Mouse (Mus musculus) hindlimb bud, embryonic 11.5 days (tissue): ENCODE data around the gene Ccdc130.

Source experiments
- DNase-seq: peaks from one replicate; pipeline ENCODE4 v3.0.0-alpha.2; 2012; ENCODE audit warnings: low read depth, low spot score; ENCODE audit errors: extremely low spot score

Ccdc130 gene

GRCm38 (mm10) chr8:84237542-84238229 lies 32.5 kb downstream of the Ccdc130 start:
- DNase-seq, result no peak

- DNase-seq, result peak; percentile 100
Observed at GRCm38 (mm10) chr8:84236998-84237473, 33.1 kb downstream of the Ccdc130 start, which contains the start of gene Zswim4. TSS of gene Zswim4 (minus strand) at chr8:84237055.

DNA sequence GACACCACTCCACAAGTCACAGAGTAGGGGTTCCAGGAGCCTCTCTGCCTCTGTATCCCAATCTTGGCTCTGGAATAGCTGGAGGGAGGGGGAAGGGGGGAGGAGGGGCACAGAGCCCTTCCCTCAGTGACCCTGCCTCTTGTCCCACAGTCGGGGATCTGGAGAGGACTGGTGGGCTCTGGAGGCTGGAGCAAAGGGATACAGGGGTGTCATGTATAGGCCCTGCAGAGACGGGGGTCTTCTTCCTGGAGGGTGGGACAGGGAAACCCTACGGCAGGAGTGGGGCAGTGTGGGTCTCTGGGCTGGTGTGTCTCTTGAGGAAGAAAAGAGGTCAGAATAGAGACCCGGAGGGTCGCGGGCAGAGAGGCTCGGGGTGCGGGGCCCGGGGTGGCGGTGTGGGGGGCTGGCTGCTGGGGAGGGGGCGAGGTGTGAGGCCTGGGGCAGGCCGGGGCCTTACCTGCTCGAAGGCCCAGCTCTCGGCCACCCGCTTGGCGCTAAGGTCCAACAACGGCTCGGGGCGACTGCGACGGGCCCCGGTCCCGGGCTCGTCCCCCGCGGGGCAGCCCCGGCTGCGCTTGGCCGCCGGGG lies 33.7 kb downstream of the Ccdc130 start:
- no peak for DNase-seq

DNA sequence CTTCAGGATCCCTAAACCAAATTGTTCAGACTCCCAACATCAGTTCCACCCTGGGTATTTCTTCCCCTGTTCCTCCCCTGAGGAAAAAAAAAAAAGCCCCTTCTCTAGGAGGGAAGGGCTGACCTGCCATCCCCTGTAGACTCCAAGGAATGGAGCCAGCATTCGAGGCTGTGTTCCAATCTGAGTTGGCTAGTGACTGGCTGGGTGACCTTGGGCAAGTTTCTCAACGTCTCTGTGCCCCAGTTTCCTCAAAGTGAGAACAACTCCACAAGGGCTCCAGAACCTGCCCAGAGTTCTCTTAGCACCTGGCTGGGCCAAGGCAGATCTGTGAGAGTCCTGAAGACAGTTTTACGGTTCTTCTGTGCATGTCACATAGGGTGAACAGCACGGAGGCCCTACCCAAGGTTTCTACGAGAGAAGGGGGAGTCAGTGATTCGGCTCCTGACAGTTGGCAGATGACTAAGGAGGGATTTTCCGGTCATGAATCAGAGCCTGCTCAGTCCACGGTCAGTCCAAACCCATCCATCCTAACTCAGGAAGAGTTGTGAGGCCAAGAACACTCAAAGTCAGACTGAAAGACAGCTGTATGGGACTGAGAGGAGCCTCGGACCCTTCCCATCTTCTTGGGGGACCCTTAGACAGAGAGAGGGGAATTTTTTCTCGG lies 34.3 kb downstream of the Ccdc130 start:
- DNase-seq, result no peak

DNA sequence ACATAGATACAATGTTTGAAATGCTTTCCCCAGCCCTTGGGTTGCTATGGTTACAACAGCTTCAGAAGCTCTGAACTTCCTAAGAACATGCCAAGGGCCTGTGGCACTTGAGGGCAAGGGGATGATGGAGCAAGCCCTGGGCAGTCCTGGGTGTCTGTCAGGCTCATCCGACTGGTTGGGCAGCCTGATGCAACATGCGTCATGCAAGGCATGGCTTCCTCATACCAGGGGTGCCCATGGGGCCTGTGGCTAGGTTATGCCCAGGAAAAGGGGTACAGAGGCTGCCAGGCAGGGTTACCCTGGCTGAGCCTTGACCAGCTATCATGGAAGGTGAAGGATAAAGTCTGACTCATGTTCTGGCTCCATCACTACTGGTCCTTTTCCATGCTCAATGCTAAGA lies 37.1 kb downstream of the Ccdc130 start:
- no peak for DNase-seq

- no peak for DNase-seq
Observed at GRCm38 (mm10) chr8:84230735-84231134, 39.4 kb downstream of the Ccdc130 start.

DNA sequence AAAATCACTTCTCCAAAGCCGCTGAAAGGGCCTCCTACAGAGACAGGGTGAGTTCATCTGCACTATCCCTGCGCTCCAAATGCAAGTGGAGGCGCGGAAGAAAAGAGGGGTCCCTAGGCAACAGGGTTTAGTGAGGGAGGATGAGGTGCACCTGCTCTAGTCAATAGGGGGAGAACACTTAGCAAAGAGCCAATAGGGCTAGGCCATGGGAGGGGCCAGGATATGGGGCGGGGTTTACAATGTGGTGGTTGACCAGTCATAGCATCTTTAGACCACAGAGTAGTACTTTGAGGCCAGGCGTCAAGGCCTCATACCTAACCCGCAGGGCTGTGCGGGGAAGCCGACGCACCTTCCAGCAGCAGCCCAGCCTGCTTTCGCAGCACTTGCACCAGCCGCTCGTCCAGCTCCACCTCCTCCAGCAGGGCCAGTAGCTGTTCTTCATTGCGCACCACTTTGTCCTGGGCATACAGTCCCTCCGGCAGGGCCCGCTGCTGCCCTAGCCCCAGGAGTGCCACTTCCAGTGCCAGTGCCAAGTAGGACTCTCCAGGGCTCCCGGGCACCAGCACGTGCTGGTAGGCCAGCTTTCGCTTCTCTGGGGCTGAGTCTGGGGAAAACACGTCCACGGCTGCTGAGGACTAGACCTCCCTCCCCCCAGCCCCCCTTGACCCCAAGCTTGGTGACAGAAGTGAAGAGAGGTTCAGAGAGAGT lies 46.7 kb downstream of the Ccdc130 start:
- no peak for DNase-seq

DNA sequence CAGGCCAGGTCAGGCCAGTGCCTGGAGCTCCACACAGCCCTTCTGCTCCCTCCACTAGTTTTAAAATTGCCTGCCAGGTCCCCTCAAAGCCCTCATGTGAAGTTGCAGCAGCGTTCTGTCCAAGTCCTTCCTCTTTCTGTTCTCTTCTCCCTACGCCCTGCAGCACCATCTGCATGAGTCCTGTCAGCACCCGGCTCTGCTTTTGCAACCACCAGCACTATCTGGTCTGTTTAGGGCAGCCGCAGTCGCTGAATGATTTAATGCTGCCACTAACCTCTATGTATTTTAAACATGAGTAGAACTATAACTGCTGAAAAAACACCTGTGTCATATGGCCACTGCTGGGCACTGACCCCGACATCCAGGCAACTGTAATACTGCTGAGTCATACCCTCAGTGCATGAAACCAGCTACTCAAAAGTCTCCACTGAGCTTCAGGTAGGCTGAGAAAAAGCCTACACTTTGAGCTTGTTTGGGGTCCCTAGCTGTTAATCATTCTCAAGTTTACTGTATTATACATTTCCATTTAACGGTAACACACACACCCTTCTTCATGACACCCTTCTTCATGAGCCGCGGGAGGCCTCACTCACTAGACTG lies 47.5 kb downstream of the Ccdc130 start:
- no peak for DNase-seq

DNA sequence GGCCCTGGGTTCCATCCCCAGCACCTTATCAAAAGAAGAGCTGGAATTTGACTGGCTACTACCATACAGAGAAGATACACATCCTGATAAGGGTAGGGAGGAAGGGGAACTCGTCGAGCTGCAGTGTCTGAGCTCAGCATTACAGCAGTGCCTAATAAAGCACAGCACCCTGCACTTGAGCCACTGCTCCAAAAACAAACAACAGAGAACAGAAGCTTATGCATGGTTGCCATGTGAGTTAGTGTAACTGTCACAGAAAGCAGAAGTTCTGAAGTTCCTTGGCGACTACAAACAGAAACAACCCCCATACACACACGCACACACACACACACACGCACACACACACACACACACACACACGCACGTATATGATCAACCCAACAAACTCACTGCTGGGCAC lies 50.1 kb downstream of the Ccdc130 start:
- no peak for DNase-seq

DNA sequence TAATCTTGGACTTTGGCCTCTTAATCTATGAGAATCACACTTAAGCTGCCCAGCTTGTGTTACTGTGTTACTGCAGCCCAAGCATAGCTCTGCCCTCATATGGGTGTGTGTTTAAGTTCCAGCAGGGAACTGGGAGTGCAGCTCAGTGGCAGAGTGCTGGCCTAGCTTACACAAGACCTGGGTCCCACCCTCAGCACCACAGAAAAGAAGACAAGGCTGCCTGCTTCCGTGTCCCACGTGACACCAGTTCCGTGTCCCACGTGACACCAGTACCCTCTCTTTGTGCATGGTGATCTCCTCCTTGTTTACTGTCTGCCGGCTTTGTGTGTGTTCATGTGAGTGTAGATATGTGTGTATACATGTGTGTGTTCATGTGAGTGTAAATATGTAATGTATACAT lies 52.0 kb downstream of the Ccdc130 start:
- no peak for DNase-seq

- DNase-seq, result no peak
Observed at GRCm38 (mm10) chr8:84217206-84217605, 53.0 kb downstream of the Ccdc130 start.

- DNase-seq, result no peak
Observed at GRCm38 (mm10) chr8:84213277-84213676, 56.9 kb downstream of the Ccdc130 start.

- no peak for DNase-seq
Observed at GRCm38 (mm10) chr8:84211881-84212563, 58.2 kb downstream of the Ccdc130 start.

GRCm38 (mm10) chr8:84211202-84211601 lies 59.0 kb downstream of the Ccdc130 start:
- no peak for DNase-seq

DNA sequence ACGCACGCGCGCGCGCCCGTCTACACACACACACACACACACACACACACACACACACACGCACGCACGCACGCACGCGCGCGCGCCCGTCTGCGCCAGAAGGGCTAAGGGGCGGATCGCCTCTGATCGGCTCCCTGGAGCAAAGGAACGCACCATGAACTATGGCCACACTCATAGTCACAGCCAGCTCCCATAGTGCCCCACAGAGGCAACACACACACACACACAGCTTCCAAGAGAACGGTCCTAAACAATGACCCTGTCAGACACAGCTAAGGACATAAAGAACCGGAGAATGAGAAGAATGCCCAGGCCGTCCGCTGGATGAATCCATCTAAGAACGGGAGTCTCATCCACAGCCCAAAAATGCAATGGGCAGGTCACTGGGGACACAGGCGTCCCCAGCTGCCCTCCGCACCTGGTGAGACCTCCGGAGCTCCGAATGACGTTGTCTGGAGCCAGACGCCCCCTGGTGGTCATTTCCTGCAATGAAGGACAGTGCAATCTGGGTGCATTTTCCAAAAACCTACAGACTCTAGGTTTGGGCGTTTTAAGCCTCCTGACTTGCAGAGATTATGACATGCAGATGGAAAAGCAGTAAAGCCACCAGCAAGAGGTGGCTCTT lies 59.9 kb downstream of the Ccdc130 start:
- DNase-seq, result no peak

DNA sequence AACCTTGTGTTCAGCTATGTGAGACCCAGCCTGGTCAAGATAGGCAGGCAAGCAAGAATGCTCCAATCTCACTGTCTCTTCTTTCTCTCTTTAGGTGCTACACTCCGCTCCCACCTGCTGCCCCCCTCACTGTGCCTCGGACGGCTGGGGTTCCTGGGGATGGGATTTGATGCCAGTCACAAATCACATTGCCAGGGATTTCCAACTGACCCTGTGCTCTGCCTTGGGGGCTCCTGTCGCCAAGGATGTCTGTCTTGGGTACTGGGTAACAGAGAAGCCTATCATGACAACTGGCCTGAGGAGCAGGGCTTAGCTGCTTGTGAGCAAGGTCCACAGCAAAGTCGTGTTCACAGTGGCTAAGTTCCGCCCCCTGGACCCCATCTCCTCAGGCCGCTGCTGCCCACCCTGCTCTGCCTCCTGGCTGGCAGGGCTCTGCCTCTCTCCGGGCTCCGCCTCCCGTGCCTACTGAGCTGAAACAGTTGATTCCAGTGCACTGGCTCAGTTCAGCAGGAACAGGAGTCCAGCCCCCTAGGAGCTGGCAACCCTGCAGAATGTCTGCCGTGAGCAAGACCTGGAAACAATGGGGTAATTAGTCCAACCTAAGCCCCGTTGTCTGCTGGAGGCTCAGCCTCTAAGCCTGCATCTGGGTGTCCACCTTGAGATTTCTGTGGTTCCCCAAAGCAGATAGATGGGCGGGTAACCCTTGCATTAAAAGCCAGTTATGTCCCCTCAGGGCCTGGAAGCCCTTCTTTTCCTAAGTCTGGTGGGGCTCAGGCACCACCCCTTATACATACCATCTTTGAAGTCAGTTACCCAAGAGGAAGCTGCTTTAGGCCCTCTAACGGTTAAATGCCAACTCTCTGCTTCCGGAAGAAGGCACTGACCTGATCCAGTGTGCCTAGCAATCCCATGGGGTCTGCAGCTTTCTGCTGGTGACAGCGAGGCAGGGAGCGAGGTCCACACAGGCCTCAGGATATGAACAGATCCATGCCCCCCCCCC lies 61.5 kb downstream of the Ccdc130 start:
- DNase-seq, result no peak

DNA sequence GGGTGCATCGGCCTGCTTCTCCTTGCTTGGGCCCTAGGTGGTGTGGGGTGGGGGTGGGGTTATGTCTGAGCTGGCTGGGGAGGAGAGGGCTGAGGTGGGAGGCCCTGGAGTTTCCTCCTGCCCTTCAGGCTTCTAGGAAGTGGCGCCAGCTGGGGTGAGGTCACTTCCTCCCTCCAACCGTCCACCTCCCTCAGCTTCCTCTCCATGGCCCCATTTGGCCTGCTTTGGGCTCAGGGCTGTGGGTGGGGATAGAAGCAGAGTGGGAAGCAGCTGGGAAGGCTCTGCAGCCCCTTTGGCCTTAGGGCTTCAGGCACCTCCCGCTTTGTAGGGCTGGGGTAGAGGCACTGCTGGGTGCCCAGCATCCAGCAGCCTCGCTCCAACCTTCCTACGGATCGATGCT lies 62.4 kb downstream of the Ccdc130 start:
- DNase-seq, result no peak
